In the genomic region with DNA sequence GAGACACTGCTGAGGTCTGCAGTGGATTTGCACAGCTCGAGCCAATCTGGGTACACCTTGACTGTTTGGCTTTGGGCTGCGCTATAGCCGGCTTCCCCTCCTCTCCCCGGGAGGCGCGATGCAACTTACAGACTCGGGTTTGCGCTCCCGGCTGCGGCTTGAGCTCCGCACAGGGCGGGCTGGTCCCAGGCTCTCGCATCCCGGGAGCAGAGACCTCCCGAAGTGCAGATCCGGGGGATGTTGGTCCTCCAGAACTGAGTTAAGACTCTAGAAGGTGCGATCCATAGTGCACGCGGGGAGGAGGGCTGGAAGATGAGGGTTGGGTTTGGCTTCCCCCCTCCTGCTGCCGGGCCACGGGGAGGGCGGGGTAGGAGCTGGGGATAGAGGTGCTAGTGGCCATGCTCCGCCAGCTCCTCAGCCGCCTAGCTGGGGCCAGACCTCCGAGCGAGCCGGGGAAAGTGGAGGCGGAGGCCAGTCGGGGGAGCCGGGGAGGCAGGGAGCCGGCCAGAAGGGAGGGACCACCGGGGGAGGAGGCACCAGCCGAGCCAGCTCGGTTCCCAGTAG, we compare ENCODE assay signal across 9 mouse cellular contexts. TPM values are rescaled to one million over a fixed set of nuclear protein-coding genes. Genes with fewer than 3 reads are reported as not detected.
A peak's percentile ranks its signal among the peaks of the same experiment; 100 is the strongest.
DNase-seq lines count a peak whose midpoint lies in the region; ATAC-seq and TF ChIP-seq lines count a peak whose summit lies in the region.
"Had no signal": no experiment of that assay in that cellular context is flagged by ENCODE, and none has a peak within 500 bp of the region (broad histone marks: within the 10 kb centered on the region; RNA-seq: fewer than 3 reads in every experiment).

Kcnj8 (minus strand) TSS at position 560 of the 564 bp plus-strand sequence.

- no peak for TF ChIP-seq CTCF in kidney, adult 2 months (conservative IDR thresholded peaks at IDR 0.05; ENCODE audit: insufficient read depth, insufficient read length, low read depth, low read length)

- H3K4me2 ChIP-seq in liver, embryonic 15.5 days: peak within 1 kb of the TSS; percentile 63

- H3K27ac ChIP-seq in kidney, adult 2 months (ENCODE audit: insufficient read depth, low read depth, low read length): peak within 1 kb of the TSS; percentile 24; the same call in 1 of the 2 replicates
- no peak within 1 kb of the TSS for H3K27ac ChIP-seq in liver, embryonic 15.5 days (replicated peaks)
- H3K27ac ChIP-seq: macrophage had no signal

- H3K36me3 ChIP-seq in kidney, adult 2 months (ENCODE audit: control insufficient read depth, insufficient read depth, low read length): no peaks in the 10 kb centered on the region
- H3K36me3 ChIP-seq in liver, embryonic 15.5 days (replicated peaks): no peaks in the 10 kb centered on the region

- no peak for TF ChIP-seq POLR2A in kidney, adult 2 months (IDR thresholded peaks at IDR 0.05; ENCODE audit: low read depth, low read length)

- DNase-seq in cerebellum, adult 11 months: no peak
- DNase-seq in embryo, embryonic 9.5 days (ENCODE audit: extremely low spot score): peak; percentile 75
- DNase-seq in heart, adult 8-10 months (ENCODE audit: low spot score): peak; percentile 78
- peak; percentile 73 for DNase-seq in kidney, adult 2 months
- DNase-seq in neural tube, embryonic 10.5 days (ENCODE audit: extremely low spot score, low spot score): peak; percentile 76
- peak; percentile 77 for DNase-seq in testis, postnatal 10 days (ENCODE audit: low spot score)

- H3K27me3 ChIP-seq in kidney, adult 2 months (replicated peaks; ENCODE audit: control insufficient read depth, insufficient read depth, low read length): 0 out of 2 replicates have a peak, but pooled peaks cover 1% of the 10 kb centered on the region
- peaks cover 44% of the 10 kb centered on the region for H3K27me3 ChIP-seq in liver, embryonic 15.5 days

- under 1% methylated on average over 34 of the region's 34 CpGs for WGBS in kidney, adult 2 months
- WGBS in liver, embryonic 15.5 days (ENCODE audit: insufficient replicate concordance): 1% methylated on average over 34 of the region's 34 CpGs

- ATAC-seq in cerebellum, adult (ENCODE audit: insufficient number of reproducible peaks, low FRiP score, low TSS enrichment): peak; percentile 62; the same call in 1 of the 2 replicates
- peak; percentile 55; the same call in 1 of the 2 replicates for ATAC-seq in liver, embryonic 15.5 days (ENCODE audit: insufficient read depth)

- H3K9me3 ChIP-seq in liver, embryonic 15.5 days (replicated peaks): no peaks in the 10 kb centered on the region

- peak within 1 kb of the TSS; percentile 50 for H3K4me3 ChIP-seq in kidney, adult 2 months (ENCODE audit: insufficient read depth, low read depth, low read length)
- peak within 1 kb of the TSS; percentile 45 for H3K4me3 ChIP-seq in liver, embryonic 15.5 days (replicated peaks)

- H3K9ac ChIP-seq in liver, embryonic 15.5 days: no peak within 1 kb of the TSS

- peaks cover 3% of the 10 kb centered on the region; the same call in 1 of the 2 replicates for H3K4me1 ChIP-seq in kidney, adult 2 months (ENCODE audit: control insufficient read depth, insufficient read depth, low read length)
- H3K4me1 ChIP-seq in liver, embryonic 15.5 days (replicated peaks): peaks cover 8% of the 10 kb centered on the region; the same call in 1 of the 2 replicates

RNA-seq across cellular contexts. Expression of gene Kcnj8, which starts in this region (rescaled TPM):
- total RNA-seq in heart, adult 8-10 months (2022): 10 to 100 TPM; 16.2 to 25.0 (median 18.3) TPM
- polyA plus RNA-seq in kidney, adult 2 months (2012; rRNA removed): 9.4 TPM in 2 replicates
- 2.1 and 2.4 TPM in 2 replicates for polyA plus RNA-seq in liver, embryonic 15.5 days (2015; fragmentation: Nextera tagmentation; extraction: Ambion mirVana)
- polyA plus RNA-seq: macrophage had no signal
